Mouse (Mus musculus) G1E (cell line): ENCODE results near the gene Hist2h3b.

ENCODE experiments used
- CTCF ChIP-seq: IDR thresholded peaks from 2 replicates; pipeline ENCODE4 v1.5.1; 2012; ENCODE audit warnings: low read depth, low read length, inconsistent platforms, mixed read lengths
- GATA2 ChIP-seq: IDR thresholded peaks from 2 replicates; pipeline ENCODE4 v1.6.1; 2012; ENCODE audit warnings: low read depth, low read length, inconsistent platforms, borderline replicate concordance
- POLR2AphosphoS5 ChIP-seq: IDR thresholded peaks from 2 replicates; pipeline ENCODE4 v1.6.1; 2012; ENCODE audit warnings: low read depth, low read length, inconsistent platforms; ENCODE audit not compliant: insufficient replicate concordance
- TAL1 ChIP-seq: conservative IDR thresholded peaks from 2 replicates; pipeline ENCODE4 v1.6.1; 2012; ENCODE audit warnings: low read depth, low read length, inconsistent platforms, mixed read lengths

DNA sequence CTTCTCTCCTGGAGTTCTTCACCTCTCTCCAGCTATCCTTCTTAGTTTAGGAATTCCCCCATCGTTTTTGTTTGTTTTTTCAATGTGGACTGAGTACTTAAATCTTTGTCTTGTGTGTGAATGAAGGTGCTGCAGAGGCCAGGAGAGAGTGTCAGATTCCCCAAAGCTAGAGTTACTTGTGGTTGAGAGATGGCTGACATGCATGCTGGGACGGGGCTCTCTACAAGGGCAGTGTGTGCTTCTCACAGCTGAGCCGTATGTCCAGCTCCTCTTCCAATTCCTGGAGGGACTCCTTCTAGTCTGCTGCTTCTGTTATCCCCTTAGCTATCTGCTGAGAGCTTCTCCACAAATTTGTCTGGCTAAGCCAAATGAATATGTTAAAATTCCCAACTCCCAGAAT is 32.6 kb upstream of the Hist2h3b start:
- TF ChIP-seq CTCF, result no peak
- no peak for TF ChIP-seq GATA2
- no peak for TF ChIP-seq TAL1
- TF ChIP-seq POLR2AphosphoS5, result peak; percentile 89; the same call in 1 of the 2 replicates
